Mouse (Mus musculus) liver, postnatal 0 days (tissue): Measurements from ENCODE around the gene Chrdl1. TPM values are rescaled to one million over a fixed set of nuclear protein-coding genes. Genes with fewer than 3 reads are reported as not detected.
A peak's percentile ranks its signal among the peaks of the same experiment; 100 is the strongest.

Source experiments
- ATAC-seq: fragments of 200-750 bp; cut with Nextera tagmentation; 2 replicates; pipeline ENCODE4 v1.8.0; 2017; ENCODE audit warnings: mild to moderate bottlenecking, moderate library complexity
- DNase-seq: peaks from one replicate; pipeline ENCODE4 v3.0.0-alpha.2; 2016
- H3K27ac ChIP-seq: fragments of 300-500 bp; sonication (generic); 2 replicates; pipeline ENCODE4 v1.5.1; 2014; ENCODE audit warnings: antibody characterized with exemption, moderate library complexity, mild to moderate bottlenecking, low read depth
- H3K27me3 ChIP-seq: fragments of 300-500 bp; sonication (generic); 2 replicates; pipeline ENCODE4 v1.6.1; 2014; ENCODE audit warnings: low read length, control low read depth, mixed read lengths; ENCODE audit not compliant: insufficient read depth
- H3K36me3 ChIP-seq: fragments of 300-500 bp; sonication (generic); replicated peaks from 2 replicates; pipeline ENCODE4 v1.6.1; 2014; ENCODE audit warnings: mild to moderate bottlenecking, control low read depth, low read length, moderate library complexity, mixed read lengths; ENCODE audit not compliant: insufficient read depth
- H3K4me1 ChIP-seq: fragments of 300-500 bp; sonication (generic); 2 replicates; pipeline ENCODE4 v1.6.1; 2014; ENCODE audit warnings: antibody characterized with exemption, mild to moderate bottlenecking, control low read depth; ENCODE audit not compliant: insufficient read depth
- H3K4me2 ChIP-seq: fragments of 300-500 bp; sonication (generic); 2 replicates; pipeline ENCODE4 v1.6.1; 2014; ENCODE audit warnings: low read depth, mild to moderate bottlenecking, low read length, moderate library complexity, mixed read lengths
- H3K4me3 ChIP-seq: fragments of 300-500 bp; sonication (generic); 2 replicates; pipeline ENCODE4 v1.5.1; 2014; ENCODE audit warnings: low read depth, low read length
- H3K9ac ChIP-seq: fragments of 300-500 bp; sonication (generic); replicated peaks from 2 replicates; pipeline ENCODE4 v1.6.1; 2014; ENCODE audit warnings: mild to moderate bottlenecking, moderate library complexity
- H3K9me3 ChIP-seq: fragments of 300-500 bp; sonication (generic); 2 replicates; pipeline ENCODE4 v1.6.1; 2016; ENCODE audit warnings: mild to moderate bottlenecking, control low read depth, low read length, mixed read lengths
- CTCF ChIP-seq: sonication (generic); IDR thresholded peaks from 2 replicates; pipeline ENCODE4 v1.5.1; 2016; ENCODE audit warnings: antibody characterized with exemption, low read depth
- EP300 ChIP-seq: IDR thresholded peaks from 2 replicates; pipeline ENCODE4 v1.6.1; 2016; ENCODE audit warnings: antibody characterized with exemption, low read depth, mild to moderate bottlenecking
- WGBS: fragments of 180-500 bp; shearing (Covaris S2); extraction: QIAGEN DNeasy Blood & Tissue Kit; methylation state at CpG from one replicate; pipeline ENCODE4 v1.1.7; 2014; ENCODE audit not compliant: insufficient replicate concordance; 5-methylcytosine and 5-hydroxymethylcytosine counted together
- polyA plus RNA-seq: library from polyadenylated mRNA; unstranded; fragments of >200 nt; fragmentation: Nextera tagmentation; extraction: Ambion mirVana; gene quantifications from 2 replicates; pipeline ENCODE4 v1.2.1, GENCODE M21; 2015

Gene Chrdl1
- polyA plus RNA-seq = 0.27 and 0.66 TPM in 2 replicates

DNA sequence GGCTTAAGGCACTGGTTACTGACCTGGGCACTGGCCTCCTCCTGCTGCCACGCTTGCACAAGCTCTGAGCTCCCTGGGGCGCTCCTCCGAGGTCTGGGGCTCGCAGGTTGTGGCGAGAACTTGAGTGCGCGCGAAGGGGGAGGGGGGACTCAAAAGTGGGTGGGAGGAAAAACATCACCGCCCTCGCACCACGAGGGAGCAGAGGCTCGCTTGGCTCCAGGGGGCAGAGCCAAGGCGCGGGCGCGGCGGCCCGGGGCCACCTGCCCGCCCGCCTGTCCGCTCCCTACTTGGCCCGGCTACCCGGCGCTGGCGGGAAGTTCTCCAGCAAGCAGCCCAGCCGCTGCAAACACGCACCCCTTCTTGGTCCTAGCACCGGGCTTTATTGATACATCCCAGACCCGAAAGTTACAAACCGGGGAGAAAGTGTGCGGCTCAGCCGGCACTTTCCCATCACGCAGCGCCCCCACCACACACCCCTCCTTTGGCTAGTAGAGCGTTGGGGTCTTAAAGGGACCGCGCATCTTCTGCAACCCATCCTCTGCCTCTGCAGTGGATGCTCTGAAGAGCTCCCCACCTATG, at the start of gene Chrdl1:
Gene Chrdl1 (minus strand): TSS at position 472 of the 579 bp plus-strand sequence.
- Histone ChIP-seq H3K36me3 (no peaks in the 10 kb centered on the region), H3K9me3 (no peaks in the 10 kb centered on the region), H3K4me1 (no peaks in the 10 kb centered on the region), H3K9ac (no peak within 1 kb of the TSS), H3K27me3 (0 out of 2 replicates have a peak, but pooled peaks cover 12% of the 10 kb centered on the region), H3K4me3 (no peak within 1 kb of the TSS), H3K27ac (no peak within 1 kb of the TSS), H3K4me2 (peak within 1 kb of the TSS; percentile 35)
- ATAC-seq (no peak), DNase-seq (peak; percentile 12)
- WGBS = 21% methylated on average over 17 of the region's 37 CpGs
- no peak for TF ChIP-seq CTCF
- TF ChIP-seq EP300 = no peak

- H3K4me1 ChIP-seq = no peaks in the 10 kb centered on the region
- H3K4me2 ChIP-seq = no peak overlapping the region
- no peak for ATAC-seq
- no peak overlapping the region for H3K4me3 ChIP-seq
- no peaks in the 10 kb centered on the region; the same call in 1 of the 2 replicates for H3K27me3 ChIP-seq
- no peaks in the 10 kb centered on the region for H3K36me3 ChIP-seq
- WGBS = 54% methylated on average over 4 of the region's 4 CpGs
- DNase-seq = no peak
- TF ChIP-seq CTCF (no peak), EP300 (no peak)
- H3K27ac ChIP-seq = no peak overlapping the region
- no peaks in the 10 kb centered on the region for H3K9me3 ChIP-seq
- no peak overlapping the region for H3K9ac ChIP-seq
Measured at GRCm38 (mm10) chrX:143442638-143443037, 48.6 kb upstream of the Chrdl1 start.

- no peak overlapping the region for H3K4me2 ChIP-seq
- no peak overlapping the region for H3K4me3 ChIP-seq
- no peak overlapping the region for H3K27ac ChIP-seq
- ATAC-seq (no peak), DNase-seq (no peak)
- H3K27me3 ChIP-seq = no peaks in the 10 kb centered on the region
- H3K9me3 ChIP-seq = no peaks in the 10 kb centered on the region
- TF ChIP-seq CTCF (no peak), EP300 (no peak)
- H3K9ac ChIP-seq = no peak overlapping the region
- H3K4me1 ChIP-seq = no peaks in the 10 kb centered on the region
- no peaks in the 10 kb centered on the region for H3K36me3 ChIP-seq
- 65% methylated on average over 2 of the region's 2 CpGs for WGBS
Measured at GRCm38 (mm10) chrX:143404601-143405000, 10.5 kb upstream of the Chrdl1 start.

- WGBS = 63% methylated on average over 4 of the region's 4 CpGs
- Histone ChIP-seq H3K4me3 (no peak overlapping the region), H3K36me3 (no peaks in the 10 kb centered on the region), H3K4me1 (no peaks in the 10 kb centered on the region), H3K27ac (no peak overlapping the region), H3K4me2 (no peak overlapping the region), H3K9me3 (no peaks in the 10 kb centered on the region), H3K9ac (no peak overlapping the region), H3K27me3 (no peaks in the 10 kb centered on the region)
- TF ChIP-seq CTCF (no peak), EP300 (no peak)
- DNase-seq (no peak), ATAC-seq (no peak)
Measured at GRCm38 (mm10) chrX:143366256-143366959, 27.7 kb downstream of the Chrdl1 start.

DNA sequence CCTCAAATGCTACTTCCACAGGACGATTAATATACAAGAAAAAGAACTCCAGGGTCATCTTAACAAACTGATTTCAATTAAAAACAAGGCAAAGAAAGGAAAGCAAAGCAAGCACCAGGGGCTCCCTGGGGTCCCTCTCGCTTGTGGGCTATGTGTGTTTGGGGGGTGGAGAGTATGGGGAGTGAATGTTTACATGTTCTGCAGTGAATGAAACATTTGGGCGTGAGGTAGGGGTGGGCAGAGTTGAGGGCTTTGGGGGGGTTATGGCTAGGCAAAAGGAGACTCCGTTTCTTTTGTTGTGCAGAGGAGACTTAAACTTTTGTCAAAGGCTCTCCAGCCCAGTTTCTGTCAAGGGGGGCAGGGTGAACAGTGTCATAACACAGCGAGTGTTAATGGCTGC, 46.8 kb downstream of the Chrdl1 start:
- TF ChIP-seq CTCF = no peak
- no peak for TF ChIP-seq EP300
- Histone ChIP-seq H3K9ac (no peak overlapping the region), H3K4me2 (no peak overlapping the region), H3K4me3 (no peak overlapping the region), H3K27ac (no peak overlapping the region), H3K36me3 (no peaks in the 10 kb centered on the region), H3K9me3 (no peaks in the 10 kb centered on the region), H3K4me1 (no peaks in the 10 kb centered on the region), H3K27me3 (no peaks in the 10 kb centered on the region)
- 65% methylated on average over 5 of the region's 5 CpGs for WGBS
- no peak for DNase-seq
- ATAC-seq = no peak

DNA sequence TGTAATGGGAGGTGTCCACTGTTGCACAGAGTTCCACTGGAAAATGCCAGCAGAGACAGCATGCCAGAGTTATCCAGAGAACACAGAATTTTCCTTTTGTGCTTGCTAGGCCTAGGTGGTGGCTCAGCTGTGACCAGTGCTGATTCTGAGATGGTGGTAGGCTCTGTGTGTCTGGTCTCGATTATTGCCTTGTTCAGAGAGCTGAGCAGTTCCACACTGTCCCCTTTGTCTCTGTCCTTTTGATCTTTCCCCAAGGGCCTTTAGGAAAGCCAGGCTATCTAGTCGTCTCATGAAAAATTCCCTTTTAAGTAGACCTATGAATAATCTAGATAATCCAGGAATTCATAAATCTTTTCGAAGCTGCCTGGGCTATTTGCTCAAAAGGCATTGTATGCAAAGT, 47.3 kb downstream of the Chrdl1 start:
- 64% methylated on average over 3 of the region's 3 CpGs for WGBS
- Histone ChIP-seq H3K36me3 (no peaks in the 10 kb centered on the region), H3K4me1 (no peaks in the 10 kb centered on the region), H3K4me3 (no peak overlapping the region), H3K4me2 (no peak overlapping the region), H3K27me3 (no peaks in the 10 kb centered on the region), H3K9ac (no peak overlapping the region), H3K9me3 (no peaks in the 10 kb centered on the region), H3K27ac (no peak overlapping the region)
- ATAC-seq = no peak
- no peak for DNase-seq
- TF ChIP-seq EP300 (no peak), CTCF (no peak)
